Mouse (Mus musculus) G1E (cell line): ENCODE data around the gene Rims1. TPM values are rescaled to one million over a fixed set of nuclear protein-coding genes. Genes with fewer than 3 reads are reported as not detected.

Experiments used
- ATAC-seq: 2 replicates; pipeline ENCODE4 v1.8.0; 2016; ENCODE audit warnings: mild to moderate bottlenecking; ENCODE audit not compliant: insufficient number of reproducible peaks, poor library complexity, low FRiP score, severe bottlenecking; ENCODE audit errors: extremely low read depth
- DNase-seq: peaks from one replicate; pipeline ENCODE4 v3.0.0; 2012; ENCODE audit warnings: low spot score
- H3K27me3 ChIP-seq: 2 replicates; pipeline ENCODE4 v1.6.1; 2012; ENCODE audit warnings: mild to moderate bottlenecking, low read length, inconsistent platforms; ENCODE audit not compliant: insufficient read depth
- H3K36me3 ChIP-seq: replicated peaks from 2 replicates; pipeline ENCODE3; 2012; ENCODE audit warnings: mild to moderate bottlenecking, inconsistent platforms
- H3K4me1 ChIP-seq: 2 replicates; pipeline ENCODE4 v1.6.1; 2012; ENCODE audit warnings: low read depth, low read length, inconsistent platforms, mixed read lengths; ENCODE audit not compliant: insufficient read depth
- H3K4me3 ChIP-seq: 2 replicates; pipeline ENCODE4 v1.5.1; 2012; ENCODE audit warnings: low read depth, mild to moderate bottlenecking, inconsistent platforms, low read length, moderate library complexity, mixed read lengths
- H3K9me3 ChIP-seq: replicated peaks from 2 replicates; pipeline ENCODE4 v1.6.1; 2012; ENCODE audit warnings: inconsistent platforms
- CTCF ChIP-seq: IDR thresholded peaks from 2 replicates; pipeline ENCODE4 v1.5.1; 2012; ENCODE audit warnings: low read depth, low read length, inconsistent platforms, mixed read lengths
- GATA1 ChIP-seq: IDR thresholded peaks from 2 replicates; pipeline ENCODE4 v1.6.1; 2012; ENCODE audit warnings: borderline replicate concordance, low read length, inconsistent platforms, mixed read lengths
- GATA2 ChIP-seq: IDR thresholded peaks from 2 replicates; pipeline ENCODE4 v1.6.1; 2012; ENCODE audit warnings: low read depth, low read length, inconsistent platforms, borderline replicate concordance
- POLR2AphosphoS5 ChIP-seq: IDR thresholded peaks from 2 replicates; pipeline ENCODE4 v1.6.1; 2012; ENCODE audit warnings: low read depth, low read length, inconsistent platforms; ENCODE audit not compliant: insufficient replicate concordance
- TAL1 ChIP-seq: conservative IDR thresholded peaks from 2 replicates; pipeline ENCODE4 v1.6.1; 2012; ENCODE audit warnings: low read depth, low read length, inconsistent platforms, mixed read lengths
- polyA plus RNA-seq: library from polyadenylated mRNA; stranded (reverse); fragments of >175 nt; gene quantifications from 2 replicates; pipeline ENCODE4 v1.2.3, GENCODE M21; 2012
- total RNA-seq, 2 experiments: library from RNA; stranded (forward) in 1 of 2; stranded (reverse) in 1 of 2; fragments of 200-1000 nt in 1 of 2; fragments of >200 nt in 1 of 2; fragmentation: Nextera tagmentation in 1 of 2; gene quantifications; 2 replicates each; pipeline ENCODE4 v1.2.3; 2014 to 2017

The Rims1 gene
- total and polyA plus RNA-seq, 3 experiments: 0.11 TPM; not detected in 2

GRCm38 (mm10) chr1:22797091-22797490, 8.7 kb downstream of the Rims1 start:
- ATAC-seq: no peak
- Histone ChIP-seq H3K27me3 (no peaks in the 10 kb centered on the region), H3K9me3 (no peaks in the 10 kb centered on the region), H3K4me3 (no peak overlapping the region), H3K4me1 (no peaks in the 10 kb centered on the region), H3K36me3 (no peaks in the 10 kb centered on the region)
- DNase-seq: no peak
- TF ChIP-seq TAL1 (no peak), GATA2 (no peak), CTCF (no peak), POLR2AphosphoS5 (no peak), GATA1 (no peak)

- Histone ChIP-seq H3K4me3 (no peak overlapping the region), H3K36me3 (no peaks in the 10 kb centered on the region), H3K9me3 (no peaks in the 10 kb centered on the region), H3K27me3 (no peaks in the 10 kb centered on the region), H3K4me1 (no peaks in the 10 kb centered on the region)
- ATAC-seq (no peak), DNase-seq (no peak)
- no peak for TF ChIP-seq CTCF
Measured at GRCm38 (mm10) chr1:22789391-22789909, 16.3 kb downstream of the Rims1 start.

DNA sequence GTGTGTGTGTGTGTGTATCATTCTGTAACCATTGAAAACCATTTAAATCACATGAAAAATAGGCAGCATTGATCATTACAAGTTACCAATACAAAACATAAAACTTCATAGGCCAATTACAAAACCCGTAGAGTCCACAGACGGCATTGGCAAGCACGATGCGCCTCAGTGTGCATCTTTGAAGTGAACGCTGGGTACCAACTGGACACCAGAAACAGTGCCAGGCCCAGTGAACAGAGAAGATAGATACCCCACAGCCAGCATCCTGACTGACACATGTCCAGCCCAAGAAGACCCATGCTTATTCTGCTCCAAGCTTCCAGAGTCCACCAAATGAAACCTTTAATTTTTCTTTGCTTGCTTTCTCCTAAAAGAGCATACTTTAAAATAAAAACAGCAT, 18.2 kb downstream of the Rims1 start:
- Histone ChIP-seq H3K4me3 (no peak overlapping the region), H3K9me3 (no peaks in the 10 kb centered on the region), H3K27me3 (no peaks in the 10 kb centered on the region), H3K36me3 (no peaks in the 10 kb centered on the region), H3K4me1 (no peaks in the 10 kb centered on the region)
- DNase-seq (no peak), ATAC-seq (no peak)
- TF ChIP-seq POLR2AphosphoS5 (no peak), CTCF (no peak), GATA1 (no peak)

- TF ChIP-seq GATA1: no peak
- TF ChIP-seq POLR2AphosphoS5: no peak
- no peak for TF ChIP-seq CTCF
- TF ChIP-seq GATA2: no peak
- no peak for TF ChIP-seq TAL1
- H3K27me3 ChIP-seq: no peaks in the 10 kb centered on the region
- H3K4me3 ChIP-seq: no peak overlapping the region
- no peaks in the 10 kb centered on the region for H3K36me3 ChIP-seq
- ATAC-seq: no peak
- H3K9me3 ChIP-seq: no peaks in the 10 kb centered on the region
- no peak for DNase-seq
- H3K4me1 ChIP-seq: no peaks in the 10 kb centered on the region
Measured at GRCm38 (mm10) chr1:22770530-22771254, 35.1 kb downstream of the Rims1 start.

DNA sequence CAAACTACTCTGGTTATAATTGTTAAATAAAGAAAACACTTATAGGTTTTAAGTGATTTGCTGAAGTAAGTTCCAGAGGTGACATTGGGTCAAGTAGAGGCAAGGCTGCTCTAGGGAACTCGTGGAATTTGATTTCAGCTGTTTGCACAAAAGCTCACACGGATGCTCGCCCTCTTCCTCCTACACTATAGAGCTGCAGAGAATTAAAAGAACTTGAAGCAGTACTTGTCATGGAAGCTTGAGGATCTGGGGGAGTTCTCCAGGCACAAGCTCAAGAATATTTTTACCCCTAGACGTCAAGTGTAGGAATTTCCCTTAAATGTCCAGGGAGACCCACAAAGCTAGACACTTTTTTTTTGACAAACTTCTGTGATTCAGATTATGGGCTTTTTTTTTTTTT, 42.4 kb downstream of the Rims1 start:
- Histone ChIP-seq H3K36me3 (no peaks in the 10 kb centered on the region), H3K4me3 (no peak overlapping the region), H3K27me3 (no peaks in the 10 kb centered on the region), H3K4me1 (no peaks in the 10 kb centered on the region), H3K9me3 (no peaks in the 10 kb centered on the region)
- TF ChIP-seq TAL1 (no peak), GATA2 (no peak), GATA1 (no peak), CTCF (no peak), POLR2AphosphoS5 (no peak)
- no peak for ATAC-seq
- DNase-seq: no peak

- DNase-seq (no peak), ATAC-seq (no peak)
- no peaks in the 10 kb centered on the region for H3K27me3 ChIP-seq
Measured at GRCm38 (mm10) chr1:22762780-22763179, 43.0 kb downstream of the Rims1 start.

More at GRCm38 (mm10) chr1:22762780-22763179, 43.0 kb downstream of the Rims1 start:
- TF ChIP-seq GATA2: no peak
- no peak for TF ChIP-seq CTCF
- no peak for TF ChIP-seq GATA1
- TF ChIP-seq POLR2AphosphoS5: no peak
- no peak for TF ChIP-seq TAL1
- Histone ChIP-seq H3K36me3 (no peaks in the 10 kb centered on the region), H3K4me3 (no peak overlapping the region), H3K9me3 (no peaks in the 10 kb centered on the region), H3K4me1 (no peaks in the 10 kb centered on the region)
